Mouse (Mus musculus) liver, postnatal 0 days (tissue): ENCODE results near the gene Dera.

Experiments
- CTCF ChIP-seq: sonication (generic); IDR thresholded peaks from 2 replicates; pipeline ENCODE4 v1.5.1; 2016; ENCODE audit warnings: antibody characterized with exemption, low read depth
- EP300 ChIP-seq: IDR thresholded peaks from 2 replicates; pipeline ENCODE4 v1.6.1; 2016; ENCODE audit warnings: antibody characterized with exemption, low read depth, mild to moderate bottlenecking

DNA sequence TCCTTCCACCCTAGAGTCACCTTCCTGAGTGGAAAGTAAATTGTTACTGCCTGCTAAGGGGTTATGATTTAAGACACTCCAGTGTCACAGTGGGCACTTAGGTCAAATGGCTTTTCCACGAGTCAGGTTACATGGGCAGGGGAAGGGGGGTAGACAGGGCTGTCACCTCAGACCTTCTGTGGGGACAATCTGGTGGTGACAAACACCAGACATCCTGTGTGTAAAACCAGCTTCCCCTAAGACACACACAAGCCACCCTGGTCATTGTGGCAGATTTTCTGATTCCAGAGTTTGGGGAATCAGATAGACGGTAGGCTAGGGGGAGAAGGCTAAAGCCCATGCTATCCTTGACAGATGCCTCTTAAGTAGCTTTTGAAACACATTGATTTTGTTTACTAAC lies 41.1 kb downstream of the Dera start:
- TF ChIP-seq EP300 (no peak), CTCF (no peak)
